Mouse (Mus musculus) CH12.LX (cell line): Measurements from ENCODE around the gene Atrnl1. TPM values are rescaled to one million over a fixed set of nuclear protein-coding genes. Genes with fewer than 3 reads are reported as not detected.

Experiments used
- DNase-seq: peaks from one replicate; pipeline ENCODE4 v3.0.0-alpha.2; 2013; ENCODE audit errors: extremely low read depth
- H3K27ac ChIP-seq: 2 replicates; pipeline ENCODE4 v1.5.1; 2012; ENCODE audit warnings: low read depth, mild to moderate bottlenecking, control low read depth, moderate library complexity; ENCODE audit not compliant: insufficient read depth
- H3K27me3 ChIP-seq: replicated peaks from 2 replicates; pipeline ENCODE3; 2012; ENCODE audit warnings: inconsistent platforms
- H3K36me3 ChIP-seq, 2 experiments: replicated peaks in 1 of 2; 2 replicates each; pipeline versions ENCODE3 to v1.6.1; 2012; ENCODE audit warnings: inconsistent platforms in 1 of 2, low read length in 1 of 2, mild to moderate bottlenecking in 1 of 2, mixed read lengths in 1 of 2, moderate library complexity in 1 of 2; ENCODE audit not compliant: control insufficient read depth in 1 of 2, insufficient read depth in 1 of 2
- H3K4me1 ChIP-seq, 2 experiments: 2 replicates each; pipeline ENCODE4 v1.6.1; 2012; ENCODE audit warnings: inconsistent platforms in 1 of 2, moderate library complexity in 1 of 2; ENCODE audit not compliant: insufficient read depth in 2 of 2, control insufficient read depth in 1 of 2
- H3K4me2 ChIP-seq: 2 replicates; pipeline ENCODE4 v1.6.1; 2012; ENCODE audit warnings: low read depth, mild to moderate bottlenecking, control low read depth; ENCODE audit not compliant: poor library complexity, insufficient read depth, severe bottlenecking
- H3K4me3 ChIP-seq, 3 experiments: fragments of 150-350 bp in 1 of 3; sonication (generic) in 1 of 3; replicated peaks in 1 of 3; 2 replicates each; pipeline versions ENCODE3 to v1.5.1; 2011 to 2012; ENCODE audit warnings: low read depth in 2 of 3, low read length in 2 of 3, mild to moderate bottlenecking in 2 of 3, moderate library complexity in 2 of 3, control low read depth in 1 of 3, improper control_type of control experiment in 1 of 3, inconsistent platforms in 1 of 3, mixed read lengths in 1 of 3; ENCODE audit not compliant: poor library complexity in 1 of 3
- H3K79me2 ChIP-seq: replicated peaks from 2 replicates; pipeline ENCODE4 v1.6.1; 2012; ENCODE audit warnings: mild to moderate bottlenecking, moderate library complexity; ENCODE audit not compliant: control insufficient read depth, poor library complexity, insufficient read depth, severe bottlenecking; ENCODE audit errors: extremely low read depth
- H3K9ac ChIP-seq: 2 replicates; pipeline ENCODE4 v1.6.1; 2012; ENCODE audit warnings: low read depth, mild to moderate bottlenecking, control low read depth, moderate library complexity; ENCODE audit not compliant: insufficient read depth
- H3K9me3 ChIP-seq: replicated peaks from 2 replicates; pipeline ENCODE3; 2012; ENCODE audit warnings: low read length, inconsistent platforms, mixed read lengths
- CHD2 ChIP-seq: IDR thresholded peaks from 2 replicates; pipeline ENCODE4 v1.6.1; 2011; ENCODE audit warnings: low read length, improper control_type of control experiment
- CTCF ChIP-seq, 2 experiments: IDR thresholded peaks in 1 of 2; conservative IDR thresholded peaks in 1 of 2; 2 replicates each; pipeline ENCODE4 v1.5.1; 2011 to 2012; ENCODE audit warnings: low read depth in 2 of 2, low read length in 2 of 2, improper control_type of control experiment in 1 of 2, inconsistent platforms in 1 of 2, mild to moderate bottlenecking in 1 of 2, moderate library complexity in 1 of 2
- E2F4 ChIP-seq: IDR thresholded peaks from 2 replicates; pipeline ENCODE4 v1.6.1; 2011; ENCODE audit warnings: low read depth, low read length, improper control_type of control experiment; ENCODE audit not compliant: insufficient replicate concordance
- ELF1 ChIP-seq: IDR thresholded peaks from 2 replicates; pipeline ENCODE4 v1.6.1; 2014; ENCODE audit warnings: low read depth, mild to moderate bottlenecking, inconsistent platforms, low read length, improper control_type of control experiment
- EP300 ChIP-seq: IDR thresholded peaks from 2 replicates; pipeline ENCODE4 v1.6.1; 2011; ENCODE audit warnings: low read length, improper control_type of control experiment
- GABPA ChIP-seq: IDR thresholded peaks from 2 replicates; pipeline ENCODE4 v1.6.1; 2012; ENCODE audit warnings: low read depth, low read length, improper control_type of control experiment, inconsistent platforms; ENCODE audit not compliant: insufficient replicate concordance
- IRF4 ChIP-seq: IDR thresholded peaks from 2 replicates; pipeline ENCODE4 v1.6.1; 2014; ENCODE audit warnings: low read depth, mild to moderate bottlenecking, inconsistent platforms, low read length, improper control_type of control experiment
- JUN ChIP-seq: IDR thresholded peaks from 2 replicates; pipeline ENCODE4 v1.6.1; 2011; ENCODE audit warnings: low read depth, mild to moderate bottlenecking, low read length, improper control_type of control experiment, moderate library complexity; ENCODE audit not compliant: insufficient read depth
- JUND ChIP-seq: conservative IDR thresholded peaks from 2 replicates; pipeline ENCODE4 v1.6.1; 2011; ENCODE audit warnings: low read depth, low read length, improper control_type of control experiment
- MAFK ChIP-seq: IDR thresholded peaks from 2 replicates; pipeline ENCODE4 v1.6.1; 2011; ENCODE audit warnings: low read length, improper control_type of control experiment; ENCODE audit not compliant: insufficient replicate concordance
- MAX ChIP-seq: IDR thresholded peaks from 2 replicates; pipeline ENCODE4 v1.6.1; 2011; ENCODE audit warnings: low read length, improper control_type of control experiment
- MEF2A ChIP-seq: IDR thresholded peaks from 2 replicates; pipeline ENCODE4 v1.6.1; 2014; ENCODE audit warnings: low read depth, mild to moderate bottlenecking, inconsistent platforms, low read length, improper control_type of control experiment, borderline replicate concordance
- MYC ChIP-seq: IDR thresholded peaks from 2 replicates; pipeline ENCODE4 v1.6.1; 2011; ENCODE audit warnings: low read depth, mild to moderate bottlenecking, improper control_type of control experiment, low read length
- NRF1 ChIP-seq: IDR thresholded peaks from 2 replicates; pipeline ENCODE4 v1.6.1; 2014; ENCODE audit warnings: low read depth, mild to moderate bottlenecking, inconsistent platforms, low read length, improper control_type of control experiment, moderate library complexity
- POLR2A ChIP-seq: IDR thresholded peaks from 2 replicates; pipeline ENCODE4 v1.6.1; 2011; ENCODE audit warnings: low read depth, mild to moderate bottlenecking, improper control_type of control experiment, low read length
- POLR2AphosphoS2 ChIP-seq: IDR thresholded peaks from 2 replicates; pipeline ENCODE4 v1.6.1; 2011; ENCODE audit warnings: low read depth, low read length, improper control_type of control experiment
- RAD21 ChIP-seq: IDR thresholded peaks from 2 replicates; pipeline ENCODE4 v1.6.1; 2011; ENCODE audit warnings: low read depth, mild to moderate bottlenecking, low read length, improper control_type of control experiment, moderate library complexity
- SIN3A ChIP-seq: IDR thresholded peaks from 2 replicates; pipeline ENCODE4 v1.6.1; 2012; ENCODE audit warnings: low read length, improper control_type of control experiment, inconsistent platforms
- SMC3 ChIP-seq: IDR thresholded peaks from 2 replicates; pipeline ENCODE4 v1.6.1; 2011; ENCODE audit warnings: low read depth, low read length, improper control_type of control experiment
- TCF12 ChIP-seq: IDR thresholded peaks from 2 replicates; pipeline ENCODE4 v1.6.1; 2014; ENCODE audit warnings: low read depth, mild to moderate bottlenecking, inconsistent platforms, low read length, improper control_type of control experiment
- UBTF ChIP-seq: IDR thresholded peaks from 2 replicates; pipeline ENCODE4 v1.6.1; 2012; ENCODE audit warnings: low read depth, mild to moderate bottlenecking, inconsistent platforms, low read length, improper control_type of control experiment, moderate library complexity
- ZMIZ1 ChIP-seq: IDR thresholded peaks from 2 replicates; pipeline ENCODE4 v1.6.1; 2012; ENCODE audit warnings: low read depth, mild to moderate bottlenecking, inconsistent platforms, low read length, improper control_type of control experiment
- ZNF384 ChIP-seq: IDR thresholded peaks from 2 replicates; pipeline ENCODE4 v1.6.1; 2012; ENCODE audit warnings: low read depth, low read length, improper control_type of control experiment, inconsistent platforms
- dilution Hi-C: fragments of 300-500 bp; cut with MboI; formaldehyde crosslinking; loops from 2 replicates; pipeline ENCODE4 v1.14.3; 2020; ENCODE audit warnings: low sequenced_read_pairs; ENCODE audit not compliant: extremely low pct_unique_long_range_greater_than_20kb, extremely low pct_ligation_motif_present
- in situ Hi-C: fragments of 300-500 bp; cut with MboI; formaldehyde crosslinking; loops from 3 replicates; pipeline ENCODE4 v1.14.3; 2019; ENCODE audit warnings: low sequenced_read_pairs, low pct_ligation_motif_present, low pct_unique_long_range_greater_than_20kb, mixed read lengths
- polyA plus RNA-seq: library from polyadenylated mRNA; unstranded; fragments of >175 nt; gene quantifications from 2 replicates; pipeline ENCODE4 v1.2.1, GENCODE M21; 2012; ENCODE audit warnings: low read depth; ENCODE audit not compliant: insufficient read length
- total RNA-seq, 2 experiments: library from RNA; depleted of rRNA; stranded (reverse); fragments of 300-350 nt in 1 of 2; fragments of >200 nt in 1 of 2; gene quantifications; 2 replicates each; pipeline ENCODE4 v1.2.3; 2012 to 2014

Atrnl1 gene
- total and polyA plus RNA-seq, 3 experiments, result 1.9 TPM

- in situ Hi-C loops, result no loop called here
- H3K4me1 ChIP-seq, result peaks cover 10 to 23% of the 10 kb centered on the region in 2 experiments
- dilution Hi-C loops, result no loop called here
Measured at GRCm38 (mm10) chr19:57764576-57765371, 153.9 kb downstream of the Atrnl1 start.

GRCm38 (mm10) chr19:57767051-57767450, 156.2 kb downstream of the Atrnl1 start:
- Histone ChIP-seq H3K4me1 (peaks cover 10 to 21% of the 10 kb centered on the region in 2 experiments), H3K4me2 (no peak overlapping the region)
- TF ChIP-seq RAD21 (no peak), MAX (no peak), NRF1 (no peak), ZNF384 (no peak), MEF2A (no peak), ZMIZ1 (no peak), JUN (no peak), CHD2 (no peak), JUND (no peak), GABPA (no peak), EP300 (no peak), MYC (no peak), TCF12 (no peak), SMC3 (no peak), CTCF (conservative IDR thresholded peaks at IDR 0.05 in 1 of 2, IDR thresholded peaks at IDR 0.05 in 1 of 2; ENCODE audit: low read depth in 2 of 2, low read length in 2 of 2) (no peak)
- TF ChIP-seq, all 38 proteins: peak for 0
- Histone ChIP-seq H3K4me3 (no peak overlapping the region), H3K36me3 (peaks cover 0 to 3% of the 10 kb centered on the region in 2 experiments), H3K9me3 (peaks cover 3% of the 10 kb centered on the region), H3K27me3 (no peaks in the 10 kb centered on the region), H3K27ac (no peak overlapping the region), H3K9ac (no peak overlapping the region), H3K79me2 (no peaks in the 10 kb centered on the region)
- in situ Hi-C loops (no loop called here), dilution Hi-C loops (no loop called here)
- DNase-seq, result no peak

More at GRCm38 (mm10) chr19:57764576-57765371, 153.9 kb downstream of the Atrnl1 start:
- peak; percentile 82 for DNase-seq
- peaks cover 0 to 11% of the 10 kb centered on the region in 2 experiments for H3K36me3 ChIP-seq
- peak overlapping the region in 2 of 3 experiments; percentile 39 to 44 for H3K4me3 ChIP-seq
- no peaks in the 10 kb centered on the region for H3K27me3 ChIP-seq
- peaks cover 11% of the 10 kb centered on the region for H3K9me3 ChIP-seq
- TF ChIP-seq JUN, result no peak
- TF ChIP-seq MAX, result 0 out of 2 replicates have a peak, but pooled peaks have one; percentile 38
- no peak for TF ChIP-seq POLR2AphosphoS2
- peak; percentile 56; the same call in 1 of the 2 replicates for TF ChIP-seq ELF1
- peak; percentile 37; the same call in 1 of the 2 replicates for TF ChIP-seq POLR2A
- TF ChIP-seq JUND, result no peak
- TF ChIP-seq MYC, result 0 out of 2 replicates have a peak, but pooled peaks have one; percentile 24
- no peak for TF ChIP-seq UBTF
- no peak for TF ChIP-seq MAFK
- no peak for TF ChIP-seq SIN3A
- TF ChIP-seq E2F4, result no peak
- TF ChIP-seq IRF4, result peak; percentile 55; the same call in 1 of the 2 replicates
- H3K9ac ChIP-seq, result no peak overlapping the region
- peak overlapping the region; percentile 24 for H3K4me2 ChIP-seq
- H3K27ac ChIP-seq, result peak overlapping the region; percentile 75
- H3K79me2 ChIP-seq, result no peaks in the 10 kb centered on the region
